Mouse (Mus musculus): Measurements from ENCODE around the gene Grin2c.

Grin2c gene

GRCm38 (mm10) chr11:115265771-115266399 lies 1.2 kb downstream of the Grin2c start:
- no peak for DNase-seq (ENCODE audit: low spot score in 2 of 2)

- DNase-seq (ENCODE audit: low spot score in 2 of 2): no peak
Measured at GRCm38 (mm10) chr11:115264862-115265668, 2.0 kb downstream of the Grin2c start.

- DNase-seq (ENCODE audit: low spot score in 2 of 2): no peak
Measured at GRCm38 (mm10) chr11:115264136-115264861, 2.7 kb downstream of the Grin2c start.

GRCm38 (mm10) chr11:115262954-115263353 lies 4.1 kb downstream of the Grin2c start:
- DNase-seq (ENCODE audit: low spot score in 2 of 2): no peak

- DNase-seq (ENCODE audit: low spot score in 2 of 2): no peak
Measured at GRCm38 (mm10) chr11:115259134-115259533, 7.9 kb downstream of the Grin2c start.

- DNase-seq (ENCODE audit: low spot score in 2 of 2): no peak
Measured at GRCm38 (mm10) chr11:115257775-115258510, 9.1 kb downstream of the Grin2c start.

GRCm38 (mm10) chr11:115251258-115251657 lies 15.8 kb downstream of the Grin2c start:
- DNase-seq (ENCODE audit: low spot score in 2 of 2): no peak

- no peak for DNase-seq (ENCODE audit: low spot score in 2 of 2)
Measured at GRCm38 (mm10) chr11:115250405-115251090, 16.5 kb downstream of the Grin2c start.

GRCm38 (mm10) chr11:115249721-115250404 lies 17.2 kb downstream of the Grin2c start:
- no peak for DNase-seq (ENCODE audit: low spot score in 2 of 2)

GRCm38 (mm10) chr11:115247945-115248344 lies 19.1 kb downstream of the Grin2c start:
- DNase-seq (ENCODE audit: low spot score in 2 of 2): no peak

GRCm38 (mm10) chr11:115247240-115247639 lies 19.8 kb downstream of the Grin2c start:
- DNase-seq (ENCODE audit: low spot score in 2 of 2): no peak

GRCm38 (mm10) chr11:115246386-115246785 lies 20.7 kb downstream of the Grin2c start:
- DNase-seq (ENCODE audit: low spot score in 2 of 2): no peak

GRCm38 (mm10) chr11:115244840-115245239 lies 22.2 kb downstream of the Grin2c start:
- no peak for DNase-seq (ENCODE audit: low spot score in 2 of 2)

GRCm38 (mm10) chr11:115243783-115244182 lies 23.3 kb downstream of the Grin2c start:
- DNase-seq (ENCODE audit: low spot score in 2 of 2): no peak

GRCm38 (mm10) chr11:115242746-115243145 lies 24.3 kb downstream of the Grin2c start:
- no peak for DNase-seq (ENCODE audit: low spot score in 2 of 2)

GRCm38 (mm10) chr11:115241402-115241801 lies 25.6 kb downstream of the Grin2c start:
- DNase-seq (ENCODE audit: low spot score in 2 of 2): no peak

GRCm38 (mm10) chr11:115236570-115236969 lies 30.5 kb downstream of the Grin2c start:
- no peak for DNase-seq (ENCODE audit: low spot score in 2 of 2)

- DNase-seq (ENCODE audit: low spot score in 2 of 2): no peak
Measured at GRCm38 (mm10) chr11:115234320-115235044, 32.6 kb downstream of the Grin2c start.

- no peak for DNase-seq (ENCODE audit: low spot score in 2 of 2)
Measured at GRCm38 (mm10) chr11:115233526-115234290, 33.3 kb downstream of the Grin2c start.

Data from heart, adult 9 months (tissue).